Mouse (Mus musculus): Measurements from ENCODE around the gene Plch1. TPM values are rescaled to one million over a fixed set of nuclear protein-coding genes. Genes with fewer than 3 reads are reported as not detected.

The Plch1 gene
- polyA plus RNA-seq, 1 experiment from 2014 or later = 7.4 TPM

GRCm38 (mm10) chr3:63805496-63805895 is 93.8 kb downstream of the Plch1 start:
- ATAC-seq (ENCODE audit: insufficient read depth, low FRiP score) = no peak
- WGBS = 76% methylated on average over 2 of the region's 2 CpGs
- Histone ChIP-seq H3K4me1 (ENCODE audit: control insufficient read depth, insufficient read depth, low read length) (no peaks in the 10 kb centered on the region), H3K9me3 (replicated peaks; ENCODE audit: control insufficient read depth, low read length) (no peaks in the 10 kb centered on the region), H3K27ac (ENCODE audit: low read length) (no peak overlapping the region), H3K4me2 (ENCODE audit: low read depth, low read length) (no peak overlapping the region), H3K36me3 (ENCODE audit: control insufficient read depth, insufficient read depth, low read length) (no peaks in the 10 kb centered on the region), H3K4me3 (replicated peaks; ENCODE audit: low read length) (no peak overlapping the region), H3K27me3 (ENCODE audit: control insufficient read depth, insufficient read depth, low read length) (no peaks in the 10 kb centered on the region), H3K9ac (ENCODE audit: low read length) (no peak overlapping the region)

DNA sequence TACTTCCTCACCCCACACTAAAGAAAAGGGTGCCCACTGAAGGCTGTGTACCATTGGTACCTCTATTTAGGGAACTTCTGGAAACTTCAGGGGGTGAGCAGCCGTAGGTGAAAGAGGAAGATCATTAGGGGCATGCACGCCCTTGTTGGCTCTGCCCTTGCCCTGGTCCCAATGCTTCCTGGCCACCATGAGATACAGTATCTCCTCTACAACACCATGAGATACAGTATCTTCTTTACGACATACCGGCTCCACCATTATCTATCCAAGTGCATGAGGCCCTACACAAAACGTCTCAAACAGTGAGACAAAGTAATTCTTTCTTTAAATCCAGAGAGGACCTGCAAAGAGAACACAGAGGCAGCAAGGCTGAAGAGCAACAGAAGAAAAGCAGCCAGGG is 98.6 kb downstream of the Plch1 start:
- Histone ChIP-seq H3K4me2 (ENCODE audit: low read depth, low read length) (no peak overlapping the region), H3K4me3 (replicated peaks; ENCODE audit: low read length) (no peak overlapping the region), H3K9me3 (replicated peaks; ENCODE audit: control insufficient read depth, low read length) (no peaks in the 10 kb centered on the region), H3K27ac (ENCODE audit: low read length) (no peak overlapping the region), H3K27me3 (ENCODE audit: control insufficient read depth, insufficient read depth, low read length) (no peaks in the 10 kb centered on the region), H3K4me1 (ENCODE audit: control insufficient read depth, insufficient read depth, low read length) (no peaks in the 10 kb centered on the region), H3K36me3 (ENCODE audit: control insufficient read depth, insufficient read depth, low read length) (no peaks in the 10 kb centered on the region), H3K9ac (ENCODE audit: low read length) (no peak overlapping the region)
- no peak for ATAC-seq (ENCODE audit: insufficient read depth, low FRiP score)
- 78% methylated on average over 5 of the region's 5 CpGs for WGBS

DNA sequence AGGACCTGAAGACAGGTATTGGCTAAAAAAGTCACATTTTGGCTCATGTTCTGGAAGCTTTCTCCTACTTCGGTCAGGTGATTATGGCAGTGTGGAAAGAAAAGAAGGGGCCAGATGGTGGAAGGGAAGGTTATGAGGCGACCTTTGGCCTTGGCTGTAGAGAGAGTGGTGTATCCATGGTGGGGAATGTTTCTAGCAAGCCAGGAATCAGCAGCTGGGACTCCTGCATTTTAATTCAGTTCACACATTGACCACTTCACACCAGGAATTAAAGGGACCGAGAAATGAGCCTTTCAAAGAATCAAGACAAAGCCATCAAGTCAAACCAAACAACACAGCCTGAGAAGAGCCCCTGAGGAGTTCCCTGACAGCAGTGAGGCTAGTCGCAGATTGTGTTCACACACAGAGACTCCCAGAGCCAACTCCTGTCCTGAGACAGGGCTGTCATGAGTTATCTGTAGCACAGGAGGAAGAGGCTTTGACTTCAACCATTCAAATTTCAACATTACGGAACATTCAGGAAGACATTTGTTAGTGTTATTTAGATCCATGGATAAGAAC is 112.4 kb downstream of the Plch1 start:
- Histone ChIP-seq H3K27me3 (ENCODE audit: control insufficient read depth, insufficient read depth, low read length) (no peaks in the 10 kb centered on the region), H3K9me3 (replicated peaks; ENCODE audit: control insufficient read depth, low read length) (no peaks in the 10 kb centered on the region), H3K36me3 (ENCODE audit: control insufficient read depth, insufficient read depth, low read length) (no peaks in the 10 kb centered on the region), H3K4me3 (replicated peaks; ENCODE audit: low read length) (no peak overlapping the region), H3K27ac (ENCODE audit: low read length) (no peak overlapping the region), H3K4me2 (ENCODE audit: low read depth, low read length) (no peak overlapping the region), H3K4me1 (ENCODE audit: control insufficient read depth, insufficient read depth, low read length) (no peaks in the 10 kb centered on the region), H3K9ac (ENCODE audit: low read length) (no peak overlapping the region)
- no peak for ATAC-seq (ENCODE audit: insufficient read depth, low FRiP score)
- WGBS = 57% methylated on average over 5 of the region's 5 CpGs

GRCm38 (mm10) chr3:63772617-63773305 is 126.5 kb downstream of the Plch1 start:
- Histone ChIP-seq H3K4me1 (ENCODE audit: control insufficient read depth, insufficient read depth, low read length) (no peaks in the 10 kb centered on the region), H3K9ac (ENCODE audit: low read length) (no peak overlapping the region), H3K4me2 (ENCODE audit: low read depth, low read length) (no peak overlapping the region), H3K27ac (ENCODE audit: low read length) (no peak overlapping the region), H3K4me3 (replicated peaks; ENCODE audit: low read length) (no peak overlapping the region), H3K27me3 (ENCODE audit: control insufficient read depth, insufficient read depth, low read length) (no peaks in the 10 kb centered on the region), H3K9me3 (replicated peaks; ENCODE audit: control insufficient read depth, low read length) (no peaks in the 10 kb centered on the region), H3K36me3 (ENCODE audit: control insufficient read depth, insufficient read depth, low read length) (no peaks in the 10 kb centered on the region)
- ATAC-seq (ENCODE audit: insufficient read depth, low FRiP score) = no peak
- 47% methylated on average over 7 of the region's 7 CpGs for WGBS

GRCm38 (mm10) chr3:63760821-63761220 is 138.5 kb downstream of the Plch1 start:
- H3K4me2 ChIP-seq (ENCODE audit: low read depth, low read length) = no peak overlapping the region
- H3K27me3 ChIP-seq (ENCODE audit: control insufficient read depth, insufficient read depth, low read length) = no peaks in the 10 kb centered on the region
- H3K4me3 ChIP-seq (replicated peaks; ENCODE audit: low read length) = no peak overlapping the region
- ATAC-seq (ENCODE audit: insufficient read depth, low FRiP score) = no peak
- no peaks in the 10 kb centered on the region for H3K4me1 ChIP-seq (ENCODE audit: control insufficient read depth, insufficient read depth, low read length)
- H3K27ac ChIP-seq (ENCODE audit: low read length) = no peak overlapping the region
- H3K36me3 ChIP-seq (ENCODE audit: control insufficient read depth, insufficient read depth, low read length) = no peaks in the 10 kb centered on the region
- WGBS = 48% methylated on average over 1 of the region's 1 CpGs
- no peak overlapping the region for H3K9ac ChIP-seq (ENCODE audit: low read length)
- H3K9me3 ChIP-seq (replicated peaks; ENCODE audit: control insufficient read depth, low read length) = no peaks in the 10 kb centered on the region

- no peaks in the 10 kb centered on the region for H3K36me3 ChIP-seq (ENCODE audit: control insufficient read depth, insufficient read depth, low read length)
- H3K4me3 ChIP-seq (replicated peaks; ENCODE audit: low read length) = no peak overlapping the region
- WGBS = 76% methylated on average over 2 of the region's 2 CpGs
- H3K4me1 ChIP-seq (ENCODE audit: control insufficient read depth, insufficient read depth, low read length) = no peaks in the 10 kb centered on the region
- no peaks in the 10 kb centered on the region for H3K9me3 ChIP-seq (replicated peaks; ENCODE audit: control insufficient read depth, low read length)
- H3K9ac ChIP-seq (ENCODE audit: low read length) = no peak overlapping the region
- H3K4me2 ChIP-seq (ENCODE audit: low read depth, low read length) = no peak overlapping the region
- ATAC-seq (ENCODE audit: insufficient read depth, low FRiP score) = no peak
- H3K27me3 ChIP-seq (ENCODE audit: control insufficient read depth, insufficient read depth, low read length) = no peaks in the 10 kb centered on the region
- H3K27ac ChIP-seq (ENCODE audit: low read length) = no peak overlapping the region
Measured at GRCm38 (mm10) chr3:63740073-63740472, 159.2 kb downstream of the Plch1 start.

DNA sequence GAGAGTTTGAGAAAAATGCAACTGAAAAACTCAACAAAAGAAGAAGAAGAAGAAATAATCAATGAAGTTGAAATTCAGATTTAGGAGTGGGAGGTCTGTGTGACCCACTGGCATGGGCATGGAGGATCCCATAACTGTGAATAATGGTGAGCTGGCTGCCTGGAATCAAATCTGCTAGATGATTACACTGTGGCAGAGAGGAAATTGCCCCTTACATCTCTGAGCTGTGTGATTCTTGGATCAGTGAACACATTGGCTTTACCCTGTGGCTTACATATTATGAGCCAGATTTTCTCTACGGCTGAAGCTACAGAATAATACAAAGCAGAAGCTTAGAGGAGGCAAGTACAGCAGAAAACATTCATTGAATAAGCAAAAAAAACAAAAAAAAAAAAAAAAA is 170.9 kb downstream of the Plch1 start:
- Histone ChIP-seq H3K4me2 (ENCODE audit: low read depth, low read length) (no peak overlapping the region), H3K36me3 (ENCODE audit: control insufficient read depth, insufficient read depth, low read length) (no peaks in the 10 kb centered on the region), H3K27me3 (ENCODE audit: control insufficient read depth, insufficient read depth, low read length) (no peaks in the 10 kb centered on the region), H3K4me3 (replicated peaks; ENCODE audit: low read length) (no peak overlapping the region), H3K9ac (ENCODE audit: low read length) (no peak overlapping the region), H3K9me3 (replicated peaks; ENCODE audit: control insufficient read depth, low read length) (no peaks in the 10 kb centered on the region), H3K27ac (ENCODE audit: low read length) (no peak overlapping the region), H3K4me1 (ENCODE audit: control insufficient read depth, insufficient read depth, low read length) (no peaks in the 10 kb centered on the region)
- no peak for ATAC-seq (ENCODE audit: insufficient read depth, low FRiP score)
- 83% methylated on average over 1 of the region's 1 CpGs for WGBS

- no peak for ATAC-seq (ENCODE audit: insufficient read depth, low FRiP score)
Measured at GRCm38 (mm10) chr3:63726667-63727342, 172.5 kb downstream of the Plch1 start.

GRCm38 (mm10) chr3:63693694-63694093 is 205.6 kb downstream of the Plch1 start:
- H3K9me3 ChIP-seq (replicated peaks; ENCODE audit: control insufficient read depth, low read length) = no peaks in the 10 kb centered on the region
- no peaks in the 10 kb centered on the region for H3K36me3 ChIP-seq (ENCODE audit: control insufficient read depth, insufficient read depth, low read length)
- H3K4me3 ChIP-seq (replicated peaks; ENCODE audit: low read length) = no peak overlapping the region
- H3K4me2 ChIP-seq (ENCODE audit: low read depth, low read length) = no peak overlapping the region
- WGBS = 49% methylated on average over 2 of the region's 2 CpGs
- ATAC-seq (ENCODE audit: insufficient read depth, low FRiP score) = no peak
- H3K9ac ChIP-seq (ENCODE audit: low read length) = no peak overlapping the region
- no peak overlapping the region for H3K27ac ChIP-seq (ENCODE audit: low read length)
- H3K4me1 ChIP-seq (ENCODE audit: control insufficient read depth, insufficient read depth, low read length) = no peaks in the 10 kb centered on the region
- no peaks in the 10 kb centered on the region for H3K27me3 ChIP-seq (ENCODE audit: control insufficient read depth, insufficient read depth, low read length)

More at GRCm38 (mm10) chr3:63726667-63727342, 172.5 kb downstream of the Plch1 start:
- Histone ChIP-seq H3K4me1 (ENCODE audit: control insufficient read depth, insufficient read depth, low read length) (no peaks in the 10 kb centered on the region), H3K36me3 (ENCODE audit: control insufficient read depth, insufficient read depth, low read length) (no peaks in the 10 kb centered on the region), H3K4me2 (ENCODE audit: low read depth, low read length) (no peak overlapping the region), H3K9ac (ENCODE audit: low read length) (no peak overlapping the region), H3K27me3 (ENCODE audit: control insufficient read depth, insufficient read depth, low read length) (no peaks in the 10 kb centered on the region), H3K4me3 (replicated peaks; ENCODE audit: low read length) (no peak overlapping the region), H3K9me3 (replicated peaks; ENCODE audit: control insufficient read depth, low read length) (no peaks in the 10 kb centered on the region), H3K27ac (ENCODE audit: low read length) (no peak overlapping the region)
- WGBS = 69% methylated on average over 4 of the region's 4 CpGs
